Mouse (Mus musculus) hindbrain, embryonic 16.5 days (tissue): ENCODE results near the gene Htr1f. TPM values are rescaled to one million over a fixed set of nuclear protein-coding genes. Genes with fewer than 3 reads are reported as not detected.

Source experiments
- ATAC-seq: fragments of 200-750 bp; cut with Nextera tagmentation; 2 replicates; pipeline ENCODE4 v1.8.0; 2017; ENCODE audit warnings: moderate TSS enrichment, moderate library complexity
- H3K27ac ChIP-seq: fragments of 300-500 bp; sonication (generic); 2 replicates; pipeline ENCODE4 v1.5.1; 2014; ENCODE audit warnings: low read depth, mild to moderate bottlenecking, control low read depth, low read length, moderate library complexity
- H3K27me3 ChIP-seq: fragments of 300-500 bp; sonication (generic); replicated peaks from 2 replicates; pipeline ENCODE4 v1.6.1; 2014; ENCODE audit warnings: low read length; ENCODE audit not compliant: control insufficient read depth, insufficient read depth
- H3K36me3 ChIP-seq: fragments of 300-500 bp; sonication (generic); 2 replicates; pipeline ENCODE4 v1.6.1; 2014; ENCODE audit warnings: mild to moderate bottlenecking, low read length, moderate library complexity, mixed read lengths; ENCODE audit not compliant: control insufficient read depth, insufficient read depth
- H3K4me1 ChIP-seq: fragments of 300-500 bp; sonication (generic); 2 replicates; pipeline ENCODE4 v1.6.1; 2014; ENCODE audit warnings: low read depth, low read length; ENCODE audit not compliant: control insufficient read depth, insufficient read depth
- H3K4me2 ChIP-seq: fragments of 300-500 bp; sonication (generic); 2 replicates; pipeline ENCODE4 v1.6.1; 2014; ENCODE audit warnings: mild to moderate bottlenecking, low read length, control low read depth, moderate library complexity
- H3K4me3 ChIP-seq: fragments of 300-500 bp; sonication (generic); 2 replicates; pipeline ENCODE4 v1.5.1; 2014; ENCODE audit warnings: mild to moderate bottlenecking, low read length, control low read depth, moderate library complexity
- H3K9ac ChIP-seq: fragments of 300-500 bp; sonication (generic); 2 replicates; pipeline ENCODE4 v1.6.1; 2014; ENCODE audit warnings: low read depth, mild to moderate bottlenecking, control low read depth, low read length, moderate library complexity
- H3K9me3 ChIP-seq: fragments of 300-500 bp; sonication (generic); 2 replicates; pipeline ENCODE4 v1.6.1; 2014; ENCODE audit warnings: mild to moderate bottlenecking, low read length, moderate library complexity; ENCODE audit not compliant: control insufficient read depth
- WGBS: fragments of 180-500 bp; shearing (Covaris S2); extraction: QIAGEN DNeasy Blood & Tissue Kit; methylation state at CpG from one replicate; pipeline ENCODE4 v1.1.7; 2014; 5-methylcytosine and 5-hydroxymethylcytosine counted together
- polyA plus RNA-seq: library from polyadenylated mRNA; unstranded; fragments of >200 nt; fragmentation: Nextera tagmentation; extraction: Ambion mirVana; gene quantifications from 2 replicates; pipeline ENCODE4 v1.2.1, GENCODE M21; 2015

Gene Htr1f
- polyA plus RNA-seq, 1 experiment from 2014 or later = 0.71 TPM

DNA sequence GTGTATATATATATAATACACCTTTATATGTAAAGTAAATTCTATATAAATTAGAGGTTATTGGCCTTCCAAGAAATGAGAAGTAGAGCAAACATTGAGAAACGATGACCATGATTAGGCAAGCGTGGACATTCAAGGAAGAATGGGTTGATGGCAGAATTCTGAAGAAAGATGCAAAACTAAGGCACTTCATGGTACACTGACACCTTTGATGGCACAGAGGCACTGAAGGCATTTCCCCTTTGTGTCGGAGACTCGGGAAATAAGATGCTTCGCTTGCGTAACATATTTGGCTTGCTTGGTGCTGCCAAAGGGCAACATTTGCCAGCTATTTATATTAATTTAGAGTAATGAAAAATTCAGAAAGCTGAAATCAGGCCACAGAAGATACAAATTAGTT is 118.1 kb downstream of the Htr1f start:
- no peak overlapping the region for H3K4me2 ChIP-seq
- H3K9ac ChIP-seq = no peak overlapping the region
- no peaks in the 10 kb centered on the region for H3K36me3 ChIP-seq
- WGBS = 88% methylated on average over 6 of the region's 6 CpGs
- no peaks in the 10 kb centered on the region for H3K9me3 ChIP-seq
- no peaks in the 10 kb centered on the region for H3K4me1 ChIP-seq
- H3K4me3 ChIP-seq = no peak overlapping the region
- ATAC-seq = no peak
- no peak overlapping the region for H3K27ac ChIP-seq
- H3K27me3 ChIP-seq = no peaks in the 10 kb centered on the region

DNA sequence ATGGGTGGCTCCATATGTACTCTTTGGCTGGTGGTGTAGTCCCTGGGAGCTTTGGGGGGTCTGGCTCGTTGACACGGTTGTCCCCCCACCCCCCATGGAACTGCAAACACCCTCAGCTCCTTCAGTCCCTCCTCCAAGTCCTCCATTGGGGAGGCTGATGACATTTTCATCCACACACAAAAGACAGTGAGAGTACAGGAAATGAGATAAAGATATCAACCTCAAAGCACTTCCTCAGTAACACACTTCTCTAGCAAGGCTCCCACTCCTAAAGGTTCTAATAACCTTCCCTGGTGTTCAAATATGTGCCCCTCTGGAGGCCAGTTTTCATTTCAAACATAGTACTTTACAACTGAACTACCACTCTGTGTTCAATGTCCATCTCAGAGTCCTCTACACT is 118.6 kb downstream of the Htr1f start:
- Histone ChIP-seq H3K27me3 (no peaks in the 10 kb centered on the region), H3K4me1 (no peaks in the 10 kb centered on the region), H3K9ac (no peak overlapping the region), H3K4me2 (no peak overlapping the region), H3K27ac (no peak overlapping the region), H3K9me3 (no peaks in the 10 kb centered on the region), H3K36me3 (no peaks in the 10 kb centered on the region), H3K4me3 (no peak overlapping the region)
- ATAC-seq = no peak
- WGBS = 76% methylated on average over 2 of the region's 2 CpGs

DNA sequence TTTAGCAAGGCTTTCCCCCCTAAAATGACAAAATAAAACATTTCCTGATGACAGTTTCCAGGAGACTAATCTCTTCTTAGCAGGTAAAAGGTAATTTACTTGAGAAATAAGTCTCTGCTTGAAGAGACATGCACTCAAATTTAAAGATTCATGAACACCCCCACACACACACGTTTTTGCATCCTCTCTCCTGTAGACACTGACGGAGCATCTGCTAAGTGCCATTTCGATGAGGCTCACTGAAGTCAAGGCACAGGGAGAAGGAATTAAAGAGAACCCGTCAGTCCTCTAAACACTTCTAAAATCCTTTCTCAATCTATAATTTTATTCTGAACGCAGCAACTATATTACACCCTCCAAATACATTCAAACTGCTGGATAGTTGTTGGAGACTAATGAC is 131.0 kb downstream of the Htr1f start:
- H3K4me3 ChIP-seq = no peak overlapping the region
- H3K9ac ChIP-seq = no peak overlapping the region
- peaks cover 3% of the 10 kb centered on the region for H3K9me3 ChIP-seq
- WGBS = 84% methylated on average over 5 of the region's 5 CpGs
- no peaks in the 10 kb centered on the region for H3K27me3 ChIP-seq
- no peak for ATAC-seq
- no peaks in the 10 kb centered on the region for H3K36me3 ChIP-seq
- no peak overlapping the region for H3K27ac ChIP-seq
- no peaks in the 10 kb centered on the region for H3K4me1 ChIP-seq
- H3K4me2 ChIP-seq = no peak overlapping the region

DNA sequence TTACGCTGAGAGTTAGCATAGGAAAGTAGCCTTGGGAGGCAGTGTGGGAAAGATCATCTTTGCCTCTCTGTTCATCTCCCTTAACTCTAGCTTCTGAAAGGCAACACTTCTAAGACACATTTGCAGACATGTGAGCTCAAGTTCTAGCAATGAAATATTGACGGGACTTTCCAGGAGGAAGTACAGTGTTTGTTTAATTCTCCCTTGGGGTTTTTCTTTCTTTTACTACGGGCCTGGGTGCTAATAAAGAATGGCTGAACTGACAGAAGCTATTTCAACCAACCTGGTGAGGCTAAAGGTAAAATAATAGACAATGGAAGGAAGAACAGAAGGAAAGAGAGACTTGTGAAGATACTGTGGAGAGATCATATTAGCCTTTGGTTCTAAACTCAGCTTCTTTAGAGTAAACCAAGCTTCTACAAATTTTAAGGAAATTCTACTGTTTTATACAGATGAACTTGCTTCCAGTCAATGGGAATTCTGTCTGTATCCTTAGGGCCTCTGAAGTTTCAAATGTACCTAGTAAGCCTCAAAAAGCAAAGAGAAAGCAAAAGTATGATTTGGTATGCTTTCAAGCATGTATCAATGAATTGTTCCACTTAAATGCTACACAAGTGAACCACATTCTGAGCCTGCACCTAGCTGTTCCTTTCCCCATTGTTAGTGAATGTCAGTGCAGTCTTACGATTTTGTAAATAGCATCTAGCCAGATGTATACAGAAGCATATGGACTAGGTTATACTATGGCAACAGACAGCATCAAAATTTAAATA is 131.9 kb downstream of the Htr1f start:
- Histone ChIP-seq H3K4me1 (no peaks in the 10 kb centered on the region), H3K4me3 (no peak overlapping the region), H3K4me2 (no peak overlapping the region), H3K27me3 (no peaks in the 10 kb centered on the region), H3K27ac (no peak overlapping the region), H3K9ac (no peak overlapping the region), H3K9me3 (peaks cover 3% of the 10 kb centered on the region), H3K36me3 (no peaks in the 10 kb centered on the region)
- WGBS = 82% methylated on average over 4 of the region's 4 CpGs
- ATAC-seq = no peak

DNA sequence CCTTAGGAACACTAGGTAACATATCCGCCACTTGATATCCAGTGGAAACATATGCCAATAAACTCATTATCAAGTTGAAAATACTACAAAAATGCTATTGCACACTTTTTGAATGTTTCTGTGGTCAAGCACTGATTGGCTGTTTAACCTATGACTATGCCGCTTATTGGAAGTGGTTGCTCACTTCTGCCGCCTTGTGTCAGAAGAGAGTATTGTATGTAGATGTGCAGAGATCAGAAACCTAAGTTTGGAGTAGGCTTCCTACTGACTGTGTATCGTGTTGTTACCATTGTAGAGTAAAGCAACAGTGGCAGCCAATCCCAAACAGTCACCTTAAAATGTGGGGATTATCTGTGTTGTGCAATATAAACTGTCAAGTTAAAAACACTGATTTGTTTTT is 144.0 kb downstream of the Htr1f start:
- H3K36me3 ChIP-seq = no peaks in the 10 kb centered on the region
- ATAC-seq = no peak
- H3K27me3 ChIP-seq = no peaks in the 10 kb centered on the region
- H3K4me3 ChIP-seq = no peak overlapping the region
- no peak overlapping the region for H3K9ac ChIP-seq
- no peaks in the 10 kb centered on the region for H3K9me3 ChIP-seq
- H3K4me1 ChIP-seq = no peaks in the 10 kb centered on the region
- H3K4me2 ChIP-seq = no peak overlapping the region
- 95% methylated on average over 4 of the region's 4 CpGs for WGBS
- H3K27ac ChIP-seq = no peak overlapping the region

DNA sequence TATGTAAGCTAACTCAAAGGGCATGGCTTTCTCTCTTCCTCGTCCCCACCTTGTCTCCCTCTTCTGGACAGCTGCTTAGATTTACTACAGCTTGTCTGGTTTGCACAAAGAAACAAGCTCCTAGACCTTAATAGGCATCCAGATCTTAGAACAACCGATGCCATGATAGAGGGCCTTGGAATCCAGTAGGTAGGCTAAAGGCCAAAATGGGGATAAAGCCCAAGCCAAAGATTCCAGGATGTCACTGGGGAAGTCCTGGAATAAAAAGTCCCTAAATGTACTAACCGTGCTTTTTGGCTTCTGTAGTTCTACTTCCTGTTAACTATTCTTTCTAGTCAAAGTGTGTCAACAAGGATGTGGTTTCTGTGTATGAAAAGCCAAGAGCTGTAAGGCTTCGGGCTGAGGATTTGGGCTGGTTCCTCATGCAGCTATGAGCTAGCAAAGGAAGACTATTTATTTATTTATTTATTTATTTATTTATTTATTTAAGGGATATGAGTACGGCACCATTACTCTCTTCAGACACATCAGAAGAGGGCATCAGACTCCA is 163.9 kb downstream of the Htr1f start:
- Histone ChIP-seq H3K9ac (no peak overlapping the region), H3K27ac (no peak overlapping the region), H3K9me3 (no peaks in the 10 kb centered on the region), H3K4me3 (no peak overlapping the region), H3K27me3 (no peaks in the 10 kb centered on the region), H3K36me3 (no peaks in the 10 kb centered on the region), H3K4me2 (no peak overlapping the region), H3K4me1 (no peaks in the 10 kb centered on the region)
- WGBS = 85% methylated on average over 5 of the region's 5 CpGs
- no peak for ATAC-seq

DNA sequence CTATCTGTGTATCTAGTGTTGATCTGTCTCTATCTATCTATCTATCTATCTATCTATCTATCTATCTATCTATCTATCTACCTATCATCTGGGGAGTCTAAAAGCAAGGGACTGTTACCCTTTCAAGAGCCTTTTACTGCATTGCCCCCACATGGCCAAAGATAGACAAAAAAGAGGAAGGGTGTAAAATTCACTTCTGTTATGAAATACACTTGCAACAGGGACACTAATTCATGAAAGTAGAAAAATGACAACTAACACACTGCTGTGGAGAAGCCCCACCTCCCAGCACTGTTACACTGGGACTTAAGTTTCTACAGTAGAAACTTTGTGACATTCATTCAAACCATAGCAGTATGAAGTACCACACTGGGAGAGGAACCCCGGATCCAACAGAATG is 170.9 kb downstream of the Htr1f start:
- H3K27ac ChIP-seq = no peak overlapping the region
- WGBS = 96% methylated on average over 1 of the region's 1 CpGs
- no peak for ATAC-seq
- no peaks in the 10 kb centered on the region for H3K9me3 ChIP-seq
- no peaks in the 10 kb centered on the region for H3K27me3 ChIP-seq
- H3K4me2 ChIP-seq = no peak overlapping the region
- no peak overlapping the region for H3K9ac ChIP-seq
- no peak overlapping the region for H3K4me3 ChIP-seq
- H3K36me3 ChIP-seq = no peaks in the 10 kb centered on the region
- no peaks in the 10 kb centered on the region for H3K4me1 ChIP-seq

DNA sequence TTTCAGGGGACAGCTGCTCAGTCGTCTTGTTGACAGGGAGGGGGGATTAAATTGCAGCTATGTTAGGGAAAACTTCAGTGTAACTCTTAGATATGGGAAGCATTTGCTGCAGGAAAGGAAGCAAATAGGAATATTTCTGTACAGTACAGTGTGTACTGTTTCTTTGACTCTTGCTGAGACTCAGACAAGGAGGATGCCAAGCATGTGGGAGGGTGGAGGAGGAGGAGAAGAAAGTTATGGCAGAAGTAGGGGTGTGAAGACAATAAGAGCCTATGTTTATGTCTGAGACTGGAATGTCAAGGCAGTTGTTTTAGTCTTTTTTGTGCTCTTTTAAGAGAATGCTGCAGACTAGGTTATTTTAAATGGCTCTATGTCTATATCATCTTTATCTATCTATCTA is 171.6 kb downstream of the Htr1f start:
- H3K9me3 ChIP-seq = no peaks in the 10 kb centered on the region
- no peaks in the 10 kb centered on the region for H3K4me1 ChIP-seq
- H3K36me3 ChIP-seq = no peaks in the 10 kb centered on the region
- H3K27ac ChIP-seq = no peak overlapping the region
- no peak overlapping the region for H3K9ac ChIP-seq
- no peak overlapping the region for H3K4me2 ChIP-seq
- no peak overlapping the region for H3K4me3 ChIP-seq
- no peaks in the 10 kb centered on the region for H3K27me3 ChIP-seq
- 83% methylated on average over 1 of the region's 1 CpGs for WGBS
- no peak for ATAC-seq

DNA sequence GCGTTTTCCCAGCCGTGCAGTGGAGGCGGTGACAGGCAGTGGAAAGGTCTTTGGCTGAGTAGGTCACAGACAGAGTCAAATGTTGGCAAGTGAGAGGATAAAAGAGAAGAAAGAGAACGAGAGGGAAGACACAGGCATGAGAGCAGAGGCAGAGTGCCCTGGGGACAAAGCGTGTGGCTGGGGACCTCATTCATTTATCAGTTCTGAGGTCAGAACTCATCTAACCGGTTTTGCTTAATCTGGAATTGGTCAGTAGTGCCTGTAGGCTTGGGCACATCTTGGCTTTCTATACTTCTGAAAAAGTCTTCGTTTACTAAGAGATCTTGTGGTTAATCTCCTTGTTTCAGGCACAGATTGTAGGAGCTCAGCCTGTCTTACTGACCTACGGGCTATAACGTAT is 182.2 kb downstream of the Htr1f start:
- Histone ChIP-seq H3K4me2 (no peak overlapping the region), H3K9ac (no peak overlapping the region), H3K27ac (no peak overlapping the region), H3K27me3 (no peaks in the 10 kb centered on the region), H3K9me3 (no peaks in the 10 kb centered on the region), H3K4me1 (no peaks in the 10 kb centered on the region), H3K4me3 (no peak overlapping the region), H3K36me3 (no peaks in the 10 kb centered on the region)
- 62% methylated on average over 9 of the region's 9 CpGs for WGBS
- ATAC-seq = no peak
